Mouse (Mus musculus) limb, embryonic 14.5 days (tissue): ENCODE measurements around the gene Rab31. TPM values are rescaled to one million over a fixed set of nuclear protein-coding genes. Genes with fewer than 3 reads are reported as not detected.
A peak's percentile ranks its signal among the peaks of the same experiment; 100 is the strongest.

Experiments used
- ATAC-seq: fragments of 200-750 bp; cut with Nextera tagmentation; 2 replicates; pipeline ENCODE4 v1.8.0; 2017; ENCODE audit warnings: low read depth, moderate number of reproducible peaks, moderate TSS enrichment; ENCODE audit not compliant: low FRiP score
- DNase-seq: peaks from one replicate; pipeline ENCODE4 v3.0.0-alpha.2; 2015; ENCODE audit warnings: low spot score
- H3K27ac ChIP-seq: fragments of 300-500 bp; sonication (generic); replicated peaks from 2 replicates; pipeline ENCODE4 v1.5.1; 2014; ENCODE audit warnings: low read depth, mild to moderate bottlenecking, low read length, moderate library complexity, mixed read lengths
- H3K27me3 ChIP-seq: fragments of 300-500 bp; sonication (generic); 2 replicates; pipeline ENCODE4 v1.6.1; 2014; ENCODE audit warnings: low read length, mixed read lengths; ENCODE audit not compliant: control insufficient read depth, insufficient read depth
- H3K36me3 ChIP-seq: fragments of 300-500 bp; sonication (generic); 2 replicates; pipeline ENCODE4 v1.6.1; 2014; ENCODE audit warnings: mild to moderate bottlenecking, low read length, moderate library complexity, mixed read lengths; ENCODE audit not compliant: control insufficient read depth, insufficient read depth
- H3K4me1 ChIP-seq: fragments of 300-500 bp; sonication (generic); 2 replicates; pipeline ENCODE4 v1.6.1; 2014; ENCODE audit warnings: antibody characterized with exemption, low read length, mixed read lengths; ENCODE audit not compliant: control insufficient read depth, insufficient read depth
- H3K4me2 ChIP-seq: fragments of 300-500 bp; sonication (generic); replicated peaks from 2 replicates; pipeline ENCODE4 v1.6.1; 2014; ENCODE audit warnings: low read depth, mild to moderate bottlenecking, low read length, moderate library complexity; ENCODE audit not compliant: severe bottlenecking
- H3K4me3 ChIP-seq: fragments of 300-500 bp; sonication (generic); replicated peaks from 2 replicates; pipeline ENCODE4 v1.5.1; 2014; ENCODE audit warnings: low read length
- H3K9ac ChIP-seq: fragments of 300-500 bp; sonication (generic); 2 replicates; pipeline ENCODE4 v1.6.1; 2014; ENCODE audit warnings: mild to moderate bottlenecking, low read depth, low read length, moderate library complexity; ENCODE audit not compliant: severe bottlenecking
- H3K9me3 ChIP-seq: fragments of 300-500 bp; sonication (generic); 2 replicates; pipeline ENCODE4 v1.6.1; 2016; ENCODE audit warnings: low read length; ENCODE audit not compliant: control insufficient read depth
- POLR2A ChIP-seq: fragments of 200-500 bp; IDR thresholded peaks from 2 replicates; pipeline ENCODE4 v1.8.0; 2012; ENCODE audit warnings: inconsistent platforms, mild to moderate bottlenecking, moderate library complexity, borderline replicate concordance; ENCODE audit not compliant: insufficient read depth, insufficient read length; ENCODE audit errors: extremely low read depth
- WGBS: fragments of 180-500 bp; shearing (Covaris S2); extraction: QIAGEN DNeasy Blood & Tissue Kit; methylation state at CpG from one replicate; pipeline ENCODE4 v1.1.7; 2014; 5-methylcytosine and 5-hydroxymethylcytosine counted together
- polyA plus RNA-seq, 2 experiments: library from polyadenylated mRNA; depleted of rRNA in 1 of 2; stranded (reverse) in 1 of 2; unstranded in 1 of 2; fragments of >200 nt; fragmentation: Nextera tagmentation in 1 of 2; extraction: Ambion mirVana in 1 of 2; gene quantifications; 2 replicates each; pipeline versions ENCODE4 v1.2.1 to v1.2.3; 2012 to 2014

Gene Rab31
- polyA plus RNA-seq (2012; rRNA removed) (36.3 and 42.8 TPM in 2 replicates), polyA plus RNA-seq (2014; fragmentation: Nextera tagmentation; extraction: Ambion mirVana) (62.8 and 67.8 TPM in 2 replicates)

DNA sequence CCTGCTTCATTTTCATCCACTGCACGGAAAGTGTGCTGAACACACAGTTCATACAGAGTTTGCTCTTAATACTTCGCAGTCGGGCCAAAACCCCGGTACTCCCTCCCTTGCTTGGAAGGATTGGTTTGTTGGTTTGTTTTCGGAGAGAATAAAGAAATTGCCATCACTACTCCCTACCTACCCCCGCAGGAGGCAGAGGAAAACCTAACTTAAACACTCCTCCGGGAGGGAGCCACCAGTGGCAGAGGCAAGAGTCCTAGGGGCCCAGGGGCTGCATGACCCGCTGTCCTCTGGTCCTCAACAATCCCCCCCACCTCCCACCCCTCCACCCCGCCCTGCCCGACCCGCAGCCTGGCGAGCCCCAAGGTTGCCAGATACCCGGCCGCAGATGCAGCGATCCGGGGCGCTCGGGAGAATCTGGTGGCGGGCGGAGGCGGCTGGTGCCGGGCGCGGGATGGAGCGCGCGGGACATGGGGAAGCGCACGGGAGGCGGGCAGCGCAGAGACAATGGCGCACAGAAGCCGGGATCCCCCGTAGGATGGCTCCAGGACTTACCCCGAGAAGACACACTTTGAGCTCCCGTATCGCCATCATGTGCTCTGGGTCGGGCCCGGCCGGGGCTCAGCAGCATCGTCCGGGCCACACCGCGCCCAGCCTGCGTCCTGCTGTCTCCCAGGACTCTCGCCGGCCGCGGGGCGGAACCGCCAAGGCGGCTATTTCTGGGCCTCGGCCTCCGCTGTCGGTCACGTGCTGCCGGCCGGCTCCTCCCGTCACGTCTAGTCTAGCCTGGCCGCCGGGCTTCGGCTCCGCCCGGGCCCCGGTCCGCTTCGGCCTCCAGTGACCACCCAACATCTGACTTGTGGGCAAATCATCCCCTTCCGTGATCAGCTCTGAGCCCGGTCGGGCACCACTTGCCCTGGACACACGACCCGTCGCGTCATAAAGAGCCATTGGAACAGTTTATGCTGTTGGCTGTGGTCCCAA lies at the start of gene Rab31:
Rab31 (minus strand) TSS at position 802 of the 984 bp plus-strand sequence.
- TF ChIP-seq POLR2A = no peak
- Histone ChIP-seq H3K27me3 (no peaks in the 10 kb centered on the region), H3K9me3 (no peaks in the 10 kb centered on the region), H3K4me3 (peak within 1 kb of the TSS; percentile 64), H3K4me2 (peak within 1 kb of the TSS; percentile 72), H3K27ac (peak within 1 kb of the TSS; percentile 15), H3K4me1 (peaks cover 14% of the 10 kb centered on the region), H3K36me3 (no peaks in the 10 kb centered on the region), H3K9ac (peak within 1 kb of the TSS; percentile 80)
- DNase-seq = peak; percentile 55
- WGBS = under 1% methylated on average over 39 of the region's 75 CpGs
- ATAC-seq = peak; percentile 85

DNA sequence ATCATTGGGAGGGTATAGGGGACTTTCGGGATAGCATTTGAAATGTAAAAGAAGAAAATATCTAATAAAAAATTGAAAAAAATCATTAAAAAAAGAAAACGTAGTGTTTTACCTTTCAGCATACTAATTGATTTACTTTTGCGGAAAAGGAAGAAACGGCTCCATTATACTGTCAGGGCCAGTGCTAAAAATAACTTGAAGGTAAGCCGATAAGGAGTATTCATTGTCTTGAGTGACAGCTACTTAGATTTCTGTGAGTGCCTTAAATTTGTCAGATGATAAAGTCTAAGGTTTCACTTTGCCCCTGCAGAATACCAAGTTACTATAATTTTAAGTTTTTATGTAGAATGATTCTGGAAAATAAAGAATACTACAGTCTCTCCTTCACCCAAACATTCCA lies 47.6 kb upstream of the Rab31 start:
- no peak overlapping the region for H3K9ac ChIP-seq
- H3K4me3 ChIP-seq = no peak overlapping the region
- 0 out of 2 replicates have a peak, but pooled peaks cover 3% of the 10 kb centered on the region for H3K4me1 ChIP-seq
- ATAC-seq = no peak
- 86% methylated on average over 5 of the region's 5 CpGs for WGBS
- no peak overlapping the region for H3K4me2 ChIP-seq
- no peaks in the 10 kb centered on the region for H3K9me3 ChIP-seq
- TF ChIP-seq POLR2A = no peak
- DNase-seq = no peak
- no peaks in the 10 kb centered on the region for H3K27me3 ChIP-seq
- no peak overlapping the region for H3K27ac ChIP-seq
- H3K36me3 ChIP-seq = peaks cover 68% of the 10 kb centered on the region

DNA sequence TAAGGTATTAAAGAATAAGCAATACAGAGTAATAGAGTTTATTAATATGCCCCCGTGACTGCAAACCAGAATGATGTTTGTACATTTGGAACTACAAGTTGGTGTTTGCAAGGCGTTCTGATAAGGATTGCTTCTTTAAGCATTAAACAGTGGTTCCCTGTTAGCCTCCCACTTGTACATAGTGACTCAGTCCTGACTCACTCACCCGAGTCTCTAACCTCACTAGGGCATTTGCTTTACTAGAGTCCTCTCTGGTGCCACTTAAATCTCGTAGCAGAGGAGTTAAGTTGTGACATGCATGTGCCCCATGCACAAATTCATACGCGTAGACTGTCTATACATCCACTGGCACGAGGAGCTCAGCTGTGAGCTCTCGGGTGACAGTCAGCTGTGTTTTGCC lies 41.2 kb upstream of the Rab31 start:
- no peak for ATAC-seq
- no peak overlapping the region for H3K4me2 ChIP-seq
- H3K27me3 ChIP-seq = no peaks in the 10 kb centered on the region
- no peak overlapping the region for H3K4me3 ChIP-seq
- peaks cover 69% of the 10 kb centered on the region for H3K36me3 ChIP-seq
- 95% methylated on average over 8 of the region's 8 CpGs for WGBS
- no peak overlapping the region for H3K27ac ChIP-seq
- H3K4me1 ChIP-seq = no peaks in the 10 kb centered on the region
- TF ChIP-seq POLR2A = no peak
- DNase-seq = no peak
- H3K9ac ChIP-seq = no peak overlapping the region
- no peaks in the 10 kb centered on the region for H3K9me3 ChIP-seq

GRCm38 (mm10) chr17:65811032-65811431 lies 38.5 kb upstream of the Rab31 start:
- 55% methylated on average over 5 of the region's 5 CpGs for WGBS
- Histone ChIP-seq H3K9ac (no peak overlapping the region), H3K4me1 (no peaks in the 10 kb centered on the region), H3K36me3 (peaks cover 48% of the 10 kb centered on the region), H3K4me3 (no peak overlapping the region), H3K4me2 (no peak overlapping the region), H3K27ac (no peak overlapping the region), H3K27me3 (no peaks in the 10 kb centered on the region), H3K9me3 (no peaks in the 10 kb centered on the region)
- no peak for ATAC-seq
- no peak for DNase-seq
- no peak for TF ChIP-seq POLR2A

GRCm38 (mm10) chr17:65806416-65806815 lies 33.9 kb upstream of the Rab31 start:
- Histone ChIP-seq H3K36me3 (peaks cover 31% of the 10 kb centered on the region), H3K9me3 (no peaks in the 10 kb centered on the region), H3K4me3 (no peak overlapping the region), H3K4me1 (no peaks in the 10 kb centered on the region), H3K27ac (no peak overlapping the region), H3K4me2 (no peak overlapping the region), H3K27me3 (no peaks in the 10 kb centered on the region), H3K9ac (no peak overlapping the region)
- ATAC-seq (no peak), DNase-seq (no peak)
- WGBS = 77% methylated on average over 2 of the region's 2 CpGs
- TF ChIP-seq POLR2A = no peak
